Mouse (Mus musculus): ENCODE results near the gene Rbfox3. TPM values are rescaled to one million over a fixed set of nuclear protein-coding genes. Genes with fewer than 3 reads are reported as not detected.

Rbfox3 gene
- polyA plus RNA-seq, 2 experiments = 0.08 to 0.17 TPM

GRCm38 (mm10) chr11:118832793-118833481, 78.5 kb downstream of the Rbfox3 start:
- no peaks in the 10 kb centered on the region for H3K9me3 ChIP-seq (ENCODE audit: control insufficient read depth, low read length)
- 54% methylated on average over 10 of the region's 10 CpGs for WGBS (ENCODE audit: insufficient replicate concordance)
- no peaks in the 10 kb centered on the region for H3K36me3 ChIP-seq (replicated peaks; ENCODE audit: control insufficient read depth, insufficient read depth, low read depth)
- H3K4me1 ChIP-seq (replicated peaks; ENCODE audit: control insufficient read depth in 2 of 2, insufficient read depth in 2 of 2, low read length in 1 of 2) = no peaks in the 10 kb centered on the region
- no peak overlapping the region for H3K9ac ChIP-seq (replicated peaks)
- H3K27ac ChIP-seq = no peak overlapping the region
- no peaks in the 10 kb centered on the region for H3K27me3 ChIP-seq (ENCODE audit: control insufficient read depth, insufficient read depth, low read length)
- DNase-seq (ENCODE audit: low read depth in 3 of 3, low spot score in 3 of 3) (no peak), ATAC-seq (ENCODE audit: insufficient read depth) (no peak)
- TF ChIP-seq CTCF (IDR thresholded peaks at IDR 0.05; ENCODE audit: low read depth) (no peak), EP300 (IDR thresholded peaks at IDR 0.05; ENCODE audit: low read depth) (no peak)
- no peak overlapping the region for H3K4me3 ChIP-seq (ENCODE audit: insufficient read depth in 1 of 2, low read depth in 2 of 2, low read length in 2 of 2)
- H3K4me2 ChIP-seq (ENCODE audit: low read depth) = no peak overlapping the region

DNA sequence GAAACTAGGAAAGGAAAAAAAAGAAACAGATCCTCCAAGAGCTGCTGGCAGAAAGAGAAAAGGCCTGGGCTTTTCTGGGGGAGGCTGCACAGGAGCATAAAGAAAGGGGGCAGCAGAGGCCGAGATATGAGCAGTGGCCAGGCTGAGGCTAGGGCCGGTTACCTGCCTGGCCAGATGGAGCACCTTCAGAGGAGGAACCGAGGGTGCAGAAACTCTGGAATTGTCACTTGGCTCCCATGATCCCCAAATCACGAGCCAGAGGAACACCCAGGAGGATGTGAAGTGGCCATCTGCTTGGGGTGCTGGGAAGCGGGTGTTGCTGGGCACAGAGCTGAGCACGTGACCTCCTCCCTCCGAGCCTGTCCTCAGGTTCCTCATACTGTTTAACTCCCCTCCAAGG, 79.7 kb downstream of the Rbfox3 start:
- DNase-seq (ENCODE audit: low read depth in 3 of 3, low spot score in 3 of 3) (no peak), ATAC-seq (ENCODE audit: insufficient read depth) (no peak)
- Histone ChIP-seq H3K36me3 (replicated peaks; ENCODE audit: control insufficient read depth, insufficient read depth, low read depth) (no peaks in the 10 kb centered on the region), H3K27ac (no peak overlapping the region), H3K9me3 (ENCODE audit: control insufficient read depth, low read length) (no peaks in the 10 kb centered on the region), H3K4me1 (replicated peaks; ENCODE audit: control insufficient read depth in 2 of 2, insufficient read depth in 2 of 2, low read length in 1 of 2) (no peaks in the 10 kb centered on the region), H3K27me3 (ENCODE audit: control insufficient read depth, insufficient read depth, low read length) (no peaks in the 10 kb centered on the region), H3K9ac (replicated peaks) (no peak overlapping the region), H3K4me3 (ENCODE audit: insufficient read depth in 1 of 2, low read depth in 2 of 2, low read length in 2 of 2) (no peak overlapping the region), H3K4me2 (ENCODE audit: low read depth) (no peak overlapping the region)
- TF ChIP-seq CTCF (IDR thresholded peaks at IDR 0.05; ENCODE audit: low read depth) = no peak
- no peak for TF ChIP-seq EP300 (IDR thresholded peaks at IDR 0.05; ENCODE audit: low read depth)
- 41% methylated on average over 7 of the region's 7 CpGs for WGBS (ENCODE audit: insufficient replicate concordance)

DNA sequence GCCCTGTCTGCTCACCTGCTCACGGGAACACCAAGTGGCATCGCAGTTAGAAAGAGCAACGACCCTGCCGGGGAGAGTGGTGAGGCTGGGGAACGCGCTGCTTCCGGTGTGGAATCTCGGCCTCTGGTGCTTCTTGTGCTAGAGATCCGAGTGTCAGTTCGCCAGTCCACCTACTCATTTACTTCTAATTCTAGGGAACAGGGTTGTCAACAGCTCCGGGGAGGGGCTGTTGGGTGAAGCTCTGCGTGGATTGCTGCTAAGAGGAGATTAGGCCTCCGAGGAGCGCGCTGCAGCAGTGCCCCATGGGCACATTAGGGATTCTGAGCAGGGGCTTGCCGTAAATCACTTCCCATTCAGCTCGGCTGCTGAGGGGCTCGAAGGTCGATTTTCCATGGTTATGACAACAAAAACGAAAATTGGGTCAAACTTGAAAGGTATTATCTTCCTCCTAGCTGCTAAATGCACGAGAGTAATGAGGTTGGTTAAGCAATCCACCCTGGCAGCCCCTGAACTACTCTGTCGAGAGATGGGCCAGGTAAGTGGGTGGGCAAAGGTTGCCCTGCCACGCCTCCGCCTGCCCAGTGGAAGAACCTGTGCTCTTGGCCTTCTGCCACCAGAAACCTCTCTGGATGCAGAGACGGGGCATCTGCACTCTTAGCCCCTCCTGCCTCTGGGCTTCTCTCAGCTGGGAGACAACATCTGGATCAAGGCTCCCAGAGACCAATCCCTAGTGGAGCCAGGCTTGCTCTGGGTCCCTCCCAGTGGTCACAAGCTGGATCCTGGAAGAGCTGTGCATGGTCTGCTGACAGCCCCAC, 85.9 kb downstream of the Rbfox3 start:
- H3K4me3 ChIP-seq (ENCODE audit: insufficient read depth in 1 of 2, low read depth in 2 of 2, low read length in 2 of 2) = no peak overlapping the region
- H3K36me3 ChIP-seq (replicated peaks; ENCODE audit: control insufficient read depth, insufficient read depth, low read depth) = no peaks in the 10 kb centered on the region
- no peak overlapping the region for H3K27ac ChIP-seq
- ATAC-seq (ENCODE audit: insufficient read depth) (no peak), DNase-seq (ENCODE audit: low read depth in 3 of 3, low spot score in 3 of 3) (no peak)
- no peaks in the 10 kb centered on the region for H3K4me1 ChIP-seq (replicated peaks; ENCODE audit: control insufficient read depth in 2 of 2, insufficient read depth in 2 of 2, low read length in 1 of 2)
- H3K4me2 ChIP-seq (ENCODE audit: low read depth) = no peak overlapping the region
- no peak overlapping the region for H3K9ac ChIP-seq (replicated peaks)
- WGBS (ENCODE audit: insufficient replicate concordance) = 58% methylated on average over 25 of the region's 25 CpGs
- no peaks in the 10 kb centered on the region for H3K27me3 ChIP-seq (ENCODE audit: control insufficient read depth, insufficient read depth, low read length)
- TF ChIP-seq EP300 (IDR thresholded peaks at IDR 0.05; ENCODE audit: low read depth) = no peak
- no peak for TF ChIP-seq CTCF (IDR thresholded peaks at IDR 0.05; ENCODE audit: low read depth)
- no peaks in the 10 kb centered on the region for H3K9me3 ChIP-seq (ENCODE audit: control insufficient read depth, low read length)

GRCm38 (mm10) chr11:118821353-118821752, 90.0 kb downstream of the Rbfox3 start:
- Histone ChIP-seq H3K4me3 (ENCODE audit: insufficient read depth in 1 of 2, low read depth in 2 of 2, low read length in 2 of 2) (no peak overlapping the region), H3K36me3 (replicated peaks; ENCODE audit: control insufficient read depth, insufficient read depth, low read depth) (no peaks in the 10 kb centered on the region), H3K27ac (no peak overlapping the region), H3K27me3 (ENCODE audit: control insufficient read depth, insufficient read depth, low read length) (no peaks in the 10 kb centered on the region), H3K9ac (replicated peaks) (no peak overlapping the region), H3K9me3 (ENCODE audit: control insufficient read depth, low read length) (no peaks in the 10 kb centered on the region), H3K4me2 (ENCODE audit: low read depth) (no peak overlapping the region), H3K4me1 (replicated peaks; ENCODE audit: control insufficient read depth in 2 of 2, insufficient read depth in 2 of 2, low read length in 1 of 2) (no peaks in the 10 kb centered on the region)
- TF ChIP-seq CTCF (IDR thresholded peaks at IDR 0.05; ENCODE audit: low read depth) = no peak
- TF ChIP-seq EP300 (IDR thresholded peaks at IDR 0.05; ENCODE audit: low read depth) = no peak
- ATAC-seq (ENCODE audit: insufficient read depth) (no peak), DNase-seq (ENCODE audit: low read depth in 3 of 3, low spot score in 3 of 3) (no peak)
- 34% methylated on average over 2 of the region's 2 CpGs for whole genome bisulfite sequencing (ENCODE audit: insufficient replicate concordance)

- WGBS (ENCODE audit: insufficient replicate concordance) = 80% methylated on average over 8 of the region's 8 CpGs
- Histone ChIP-seq H3K4me3 (ENCODE audit: insufficient read depth in 1 of 2, low read depth in 2 of 2, low read length in 2 of 2) (no peak overlapping the region), H3K4me1 (replicated peaks; ENCODE audit: control insufficient read depth in 2 of 2, insufficient read depth in 2 of 2, low read length in 1 of 2) (no peaks in the 10 kb centered on the region), H3K27ac (no peak overlapping the region), H3K9me3 (ENCODE audit: control insufficient read depth, low read length) (no peaks in the 10 kb centered on the region), H3K27me3 (ENCODE audit: control insufficient read depth, insufficient read depth, low read length) (no peaks in the 10 kb centered on the region), H3K36me3 (replicated peaks; ENCODE audit: control insufficient read depth, insufficient read depth, low read depth) (no peaks in the 10 kb centered on the region), H3K4me2 (ENCODE audit: low read depth) (no peak overlapping the region), H3K9ac (replicated peaks) (no peak overlapping the region)
- no peak for ATAC-seq (ENCODE audit: insufficient read depth)
- TF ChIP-seq EP300 (IDR thresholded peaks at IDR 0.05; ENCODE audit: low read depth) (no peak), CTCF (IDR thresholded peaks at IDR 0.05; ENCODE audit: low read depth) (no peak)
- no peak for DNase-seq (ENCODE audit: low read depth in 3 of 3, low spot score in 3 of 3)
Measured at GRCm38 (mm10) chr11:118818528-118818927, 92.9 kb downstream of the Rbfox3 start.

Data from liver, embryonic 14.5 days (tissue).